Mouse (Mus musculus) urinary bladder, postnatal 10 days (tissue): Measurements from ENCODE around the gene Crispld2.

Experiments
- DNase-seq: peaks from one replicate; pipeline ENCODE4 v3.0.0; 2022; ENCODE audit warnings: low spot score

The Crispld2 gene

DNA sequence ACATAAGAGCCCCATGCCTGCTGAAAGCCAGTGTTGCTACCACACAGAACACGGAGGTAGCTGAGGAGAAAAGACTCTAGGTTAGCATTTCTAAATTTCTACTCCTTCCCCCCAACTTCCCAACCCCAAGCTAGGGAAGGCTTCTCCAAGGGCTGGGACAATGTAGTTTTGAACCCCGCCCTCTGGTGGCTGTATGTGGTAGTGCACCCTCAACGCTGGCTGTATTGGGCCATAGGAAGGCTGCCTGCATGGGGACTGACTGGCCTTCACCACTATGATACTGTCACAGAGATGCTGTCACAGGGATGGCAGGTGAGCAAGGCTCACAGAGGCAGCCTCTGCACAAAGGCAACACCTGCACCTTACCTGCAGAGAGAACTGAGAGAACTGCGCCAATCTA is 79.4 kb downstream of the Crispld2 start:
- DNase-seq, result peak; percentile 62

DNA sequence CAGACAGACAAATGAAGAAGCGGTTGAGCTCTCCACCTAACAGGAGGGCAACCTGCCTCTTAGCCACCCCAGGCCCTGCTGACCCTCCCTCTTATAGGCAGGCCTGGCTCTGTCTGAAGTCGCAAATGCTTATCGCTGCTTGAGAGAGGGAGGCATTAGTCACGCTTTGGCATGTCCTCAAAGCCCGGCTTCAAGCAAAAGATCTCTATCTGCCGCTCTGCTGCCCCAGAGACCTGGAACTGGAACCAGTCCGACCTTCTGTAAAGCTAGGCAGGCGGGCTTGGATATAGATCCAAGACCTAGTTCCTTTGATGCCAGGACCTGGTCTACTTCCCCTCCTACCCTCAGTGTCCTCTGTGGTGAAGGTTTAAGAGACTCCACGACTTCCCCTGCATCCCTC is 80.0 kb downstream of the Crispld2 start:
- no peak for DNase-seq

DNA sequence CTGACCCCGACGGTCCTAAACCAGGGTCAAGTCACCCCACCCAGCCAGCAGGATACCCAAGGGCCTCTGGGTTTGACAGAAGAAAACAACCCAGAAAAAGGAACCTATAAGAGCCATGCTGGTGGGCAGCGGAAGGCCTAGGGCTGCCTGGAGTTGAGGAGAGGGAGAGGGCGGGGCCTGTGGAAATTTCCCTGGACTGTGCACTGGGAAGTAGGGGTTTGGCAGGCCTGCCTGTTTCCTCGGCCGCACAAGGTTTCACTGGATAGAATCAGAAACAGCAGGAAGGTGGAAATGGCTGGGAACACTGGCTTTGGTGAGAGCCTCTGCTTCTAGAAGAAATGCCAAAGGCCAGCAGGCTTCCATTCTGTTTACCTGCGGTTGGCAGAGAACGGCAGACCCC is 80.6 kb downstream of the Crispld2 start:
- DNase-seq, result no peak

DNA sequence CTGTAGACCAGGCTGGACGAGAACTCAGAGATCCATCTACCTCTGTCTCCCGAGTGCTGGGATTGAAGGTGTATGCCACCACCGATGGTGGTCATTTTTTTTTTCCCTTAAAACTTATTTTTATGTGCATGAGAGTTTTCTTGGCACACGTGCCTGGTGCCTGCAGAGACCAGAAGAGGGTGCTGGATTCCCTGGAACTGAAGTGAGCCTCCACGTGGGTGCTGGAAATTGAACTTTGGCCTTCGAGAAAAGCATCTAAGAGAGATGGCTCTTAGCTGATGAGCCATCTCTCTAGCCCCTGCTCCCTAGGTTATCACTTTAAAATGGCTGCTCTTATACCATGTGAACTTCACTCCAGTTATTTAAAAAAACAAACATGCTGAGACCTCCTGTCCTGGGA is 82.3 kb downstream of the Crispld2 start:
- no peak for DNase-seq

DNA sequence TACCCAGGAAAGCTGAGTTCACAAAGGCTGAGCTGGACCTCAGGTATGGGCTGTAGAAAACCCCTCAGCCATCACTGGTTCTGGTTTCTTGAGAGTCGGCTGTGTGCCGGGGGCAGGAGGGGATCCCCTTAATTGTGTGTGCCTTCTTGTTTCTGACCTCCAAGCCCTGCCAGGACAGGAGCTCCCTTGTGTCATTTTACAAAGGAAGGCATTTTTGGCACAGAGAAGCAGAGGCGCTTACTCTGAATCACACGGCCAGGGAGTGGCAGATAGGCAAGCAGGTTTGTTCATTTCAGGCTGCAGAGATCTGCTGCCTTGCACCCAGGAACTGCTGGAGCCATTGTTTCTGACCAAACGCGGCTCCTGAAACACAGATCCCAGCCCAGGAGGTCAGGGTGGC is 83.1 kb downstream of the Crispld2 start:
- DNase-seq, result no peak

DNA sequence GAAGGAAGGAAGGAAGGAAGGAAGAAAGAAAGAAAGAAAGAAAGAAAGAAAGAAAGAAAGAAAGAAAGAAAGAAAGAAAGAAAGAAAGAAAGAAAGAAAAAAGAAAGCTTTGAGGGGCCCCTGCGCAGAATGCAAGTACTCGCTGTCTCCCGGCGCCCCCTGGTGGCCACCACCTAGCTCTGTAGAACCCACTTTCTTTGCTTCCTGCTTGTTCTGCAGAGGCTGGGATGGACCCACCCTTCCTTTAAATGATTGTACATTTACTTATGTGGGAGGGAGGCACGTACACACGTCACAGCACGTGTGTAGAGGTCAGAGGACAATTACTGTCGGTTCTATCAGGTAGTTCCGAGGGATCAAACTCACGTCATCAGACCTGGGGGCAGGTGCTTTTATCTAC is 85.8 kb downstream of the Crispld2 start:
- DNase-seq, result peak; percentile 37

DNA sequence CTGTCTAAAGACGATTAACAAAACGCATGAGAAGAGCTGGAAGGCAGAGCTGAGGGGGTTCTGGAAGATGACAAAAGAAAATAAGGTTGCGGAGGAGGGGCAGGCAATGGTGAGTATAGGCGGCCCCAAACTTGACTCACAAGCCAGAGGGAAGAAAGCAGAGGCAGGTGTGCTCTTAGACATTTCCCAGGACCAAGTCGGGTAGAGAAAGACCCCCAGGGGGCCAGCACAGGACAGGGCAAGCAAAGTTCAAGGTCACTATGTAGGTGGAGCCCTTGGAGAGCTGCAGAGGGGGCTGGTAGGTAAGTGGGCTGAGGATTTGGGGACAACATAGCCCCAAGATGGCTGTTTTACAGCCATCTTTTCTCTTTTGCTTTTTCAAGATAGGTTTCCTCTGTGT is 87.1 kb downstream of the Crispld2 start:
- DNase-seq, result no peak

DNA sequence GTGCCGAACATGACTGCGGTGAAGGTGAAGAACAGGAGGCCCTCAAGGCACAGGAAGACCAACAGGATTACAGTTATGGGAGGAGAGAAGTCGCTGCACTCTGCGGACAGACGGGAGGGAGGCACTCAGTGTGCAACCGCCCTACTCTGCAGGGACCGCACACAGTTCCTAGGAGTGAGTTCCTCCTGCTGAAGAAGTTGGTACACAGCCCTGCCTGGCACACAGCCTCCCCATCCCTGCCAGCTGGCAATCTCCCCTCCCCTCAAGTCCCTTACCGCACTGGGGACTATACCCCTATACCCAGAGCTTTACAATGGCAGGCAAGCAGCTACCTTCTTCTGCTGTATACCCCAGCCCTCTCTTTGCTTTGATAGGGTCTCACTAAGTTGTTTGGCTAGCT is 91.0 kb downstream of the Crispld2 start:
- DNase-seq, result no peak

DNA sequence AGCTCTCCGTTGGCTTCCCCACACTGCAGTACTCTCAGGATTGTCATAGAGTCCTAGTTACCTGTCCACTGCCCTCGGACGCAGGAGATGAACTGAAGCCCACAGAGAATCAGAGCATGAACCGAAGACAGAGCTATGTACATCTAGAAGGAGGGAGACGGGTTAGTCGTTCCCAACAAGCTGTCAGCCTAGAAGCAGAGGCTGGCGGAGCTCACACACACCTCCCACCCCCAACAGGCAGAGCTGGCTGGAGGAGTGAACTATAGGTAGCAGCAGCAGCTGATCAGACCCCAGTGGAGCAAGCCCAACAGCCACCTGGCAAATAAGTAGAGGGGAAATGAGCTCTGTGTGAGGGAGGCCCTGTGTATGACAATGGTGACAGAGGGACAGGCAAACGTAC is 92.5 kb downstream of the Crispld2 start:
- DNase-seq, result no peak

DNA sequence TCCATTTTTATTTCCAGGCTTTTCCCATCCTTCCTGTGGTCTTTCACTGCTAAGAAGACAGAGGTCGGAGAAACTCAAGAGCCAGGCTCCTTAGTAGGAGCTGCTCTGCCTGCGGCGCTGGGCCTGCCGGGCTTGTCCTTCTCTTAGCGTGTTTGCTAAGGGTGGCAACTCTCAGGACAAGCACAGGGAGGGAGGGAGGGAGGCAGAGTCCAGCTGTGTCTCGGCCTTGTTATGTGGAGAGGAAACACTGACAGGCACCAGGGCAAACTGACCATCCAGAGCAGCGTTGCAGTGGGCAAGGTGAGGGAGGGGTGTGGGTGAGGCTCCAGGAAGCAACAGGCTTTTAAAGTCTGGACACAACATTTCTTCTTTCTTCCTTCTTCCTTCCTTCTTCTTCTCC is 97.3 kb downstream of the Crispld2 start:
- DNase-seq, result no peak

DNA sequence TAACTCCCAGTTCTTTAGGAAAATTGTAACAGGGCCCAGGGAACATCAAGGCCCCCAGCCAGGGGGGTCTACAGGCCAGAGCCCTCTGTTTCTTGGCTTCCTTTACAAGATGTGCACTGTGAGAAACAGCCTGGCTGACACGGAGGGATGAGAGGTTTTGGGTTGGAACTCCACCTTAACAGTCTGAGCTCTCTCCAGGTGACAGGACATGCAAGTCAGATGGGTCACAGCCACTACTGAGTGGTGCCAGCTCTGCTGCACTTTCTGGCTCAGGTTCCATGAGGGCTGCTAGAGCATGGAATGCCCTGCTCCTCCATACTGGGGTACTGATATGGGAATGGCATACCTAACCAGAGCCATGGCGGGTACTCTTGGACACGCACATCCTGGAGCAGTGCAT is 98.8 kb downstream of the Crispld2 start:
- no peak for DNase-seq

DNA sequence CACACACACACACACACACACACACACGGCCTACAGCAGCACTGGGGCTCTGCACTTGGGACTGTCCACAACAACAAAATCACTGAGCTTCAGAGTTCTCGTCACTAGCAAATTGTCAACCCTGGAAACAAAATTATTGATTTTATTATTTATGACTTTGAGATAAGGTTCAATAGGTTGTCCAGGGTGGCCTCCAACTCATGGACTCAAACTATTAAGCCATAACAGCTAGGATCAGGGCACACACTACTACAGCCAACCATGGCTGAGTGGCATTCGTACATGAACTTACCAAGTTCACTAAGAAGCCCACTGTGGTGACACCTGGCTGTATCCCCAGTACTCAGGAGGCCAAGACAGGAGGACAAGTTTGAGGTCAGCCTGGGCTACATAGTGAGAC is 100.9 kb downstream of the Crispld2 start:
- DNase-seq, result no peak

DNA sequence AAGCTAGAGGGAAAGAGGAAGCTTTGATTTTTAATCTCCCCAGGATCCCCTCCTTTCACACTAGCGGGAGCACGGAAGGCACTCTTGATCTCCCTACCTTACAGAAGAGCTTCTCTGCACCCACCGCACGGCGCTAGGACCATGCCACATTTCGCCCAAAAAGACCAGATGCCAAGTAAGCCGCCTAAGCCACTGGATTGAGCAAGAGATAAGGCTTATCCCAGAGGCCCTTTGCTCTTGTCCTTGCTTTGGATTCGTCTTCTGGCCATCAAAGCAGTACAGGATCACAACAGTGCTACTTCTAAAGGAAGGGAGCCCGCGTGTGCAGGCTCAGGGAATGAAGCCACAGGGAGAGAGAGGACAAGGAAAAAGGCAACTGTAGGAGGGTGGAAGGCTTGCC is 102.6 kb downstream of the Crispld2 start:
- no peak for DNase-seq

DNA sequence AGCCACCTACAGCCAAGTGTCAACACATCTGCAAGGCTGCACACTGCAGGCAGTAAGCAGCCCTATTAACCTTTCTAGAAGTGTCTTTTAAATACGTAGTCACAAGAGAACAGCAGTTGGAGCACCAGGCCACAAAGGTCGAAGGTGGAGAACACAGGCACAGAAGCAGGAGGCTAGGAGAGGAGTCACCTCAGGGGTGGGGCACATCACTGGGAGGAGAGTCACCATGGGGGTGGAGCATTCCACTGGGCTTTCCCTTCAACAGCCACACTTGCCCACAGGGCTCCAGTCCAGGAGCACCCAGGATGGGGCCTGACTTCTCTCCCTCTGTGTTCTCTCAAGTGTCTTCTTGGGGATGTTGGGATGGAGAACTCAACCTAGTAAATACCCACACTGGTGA is 104.2 kb downstream of the Crispld2 start:
- DNase-seq, result no peak

DNA sequence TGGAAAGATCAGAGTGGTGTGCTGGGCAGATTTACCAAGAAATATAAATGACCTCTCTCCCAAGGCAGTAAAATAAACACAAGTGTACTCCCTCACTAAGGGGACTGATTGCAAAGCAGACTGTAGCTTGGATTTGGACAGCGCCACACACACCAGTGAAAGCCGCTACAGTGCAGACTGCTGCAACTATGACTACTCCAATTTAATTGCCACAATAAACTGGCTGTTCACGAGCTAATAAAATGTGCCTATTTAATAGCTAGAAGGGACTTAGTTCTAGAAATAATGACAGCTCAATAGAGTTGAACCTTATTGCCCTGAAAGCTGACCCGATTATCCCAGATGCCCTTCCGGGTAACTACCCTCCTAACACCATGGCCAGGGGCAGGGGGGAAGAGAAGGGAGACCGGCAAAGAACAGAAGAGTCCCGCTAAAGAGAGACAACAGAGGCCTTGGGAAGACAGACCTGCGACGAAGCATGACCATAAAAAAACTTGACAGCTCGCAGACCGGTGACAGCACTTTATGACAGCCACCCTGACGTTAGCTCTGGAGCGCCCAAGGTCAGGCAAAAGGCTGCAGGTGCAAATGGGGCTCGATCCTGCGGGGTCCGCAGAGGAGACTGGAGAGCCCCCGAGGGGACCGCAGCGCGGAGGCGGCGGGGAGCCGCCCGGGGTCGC is 108.3 kb downstream of the Crispld2 start:
- no peak for DNase-seq

DNA sequence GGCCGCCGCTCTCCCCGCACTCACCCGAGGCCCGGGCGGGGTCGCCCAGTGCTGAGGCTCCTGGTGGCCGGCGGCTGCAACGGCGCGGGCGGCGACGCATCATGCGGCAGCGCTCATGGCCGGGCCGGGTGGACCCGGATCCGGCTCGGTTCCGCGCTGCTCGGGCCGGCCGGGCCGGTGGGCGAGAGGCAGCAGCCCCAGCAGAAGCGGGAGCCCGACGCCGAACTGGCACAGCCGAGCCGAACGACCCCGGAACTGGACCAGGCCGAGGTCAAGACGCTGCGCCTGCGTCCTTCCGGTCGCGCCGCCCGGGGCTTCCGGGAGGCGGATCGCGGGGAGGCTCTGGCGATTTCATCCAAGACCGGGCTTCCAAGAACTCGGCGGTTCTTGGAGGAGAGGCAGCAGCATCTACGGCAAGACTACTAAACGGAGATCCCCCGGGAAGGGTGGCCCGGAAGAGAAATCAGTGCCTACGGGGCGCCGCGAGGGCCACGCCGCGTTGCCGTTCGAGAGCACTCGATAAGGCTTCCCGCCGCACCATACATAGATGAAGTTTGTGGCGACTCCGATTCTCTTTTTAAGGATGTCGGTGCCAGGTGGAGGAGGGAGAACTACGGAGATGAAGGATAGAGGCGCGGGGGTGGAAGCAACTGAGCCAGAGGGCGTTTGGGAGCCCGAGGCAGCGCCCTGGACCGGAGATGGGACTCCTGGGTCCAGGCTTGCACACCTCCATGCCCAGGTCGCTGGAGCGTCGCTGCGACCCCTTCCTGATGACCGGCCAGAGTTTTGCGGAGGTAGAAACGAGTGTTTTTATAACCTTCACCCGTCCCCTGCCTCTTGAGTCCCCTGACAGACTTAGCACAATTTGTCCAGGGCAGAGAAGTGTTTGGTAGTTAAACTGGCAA is 109.1 kb downstream of the Crispld2 start, which contains the start of gene Zdhhc7:
Gene Zdhhc7, minus strand, starts transcription at position 415 of the 905 bp plus-strand sequence.
- peak; percentile 30 for DNase-seq
